Mouse (Mus musculus) heart, postnatal 0 days (tissue): ENCODE measurements around the gene Sema7a.

Experiments
- CTCF ChIP-seq: IDR thresholded peaks from 2 replicates; pipeline ENCODE4 v1.5.1; 2016; ENCODE audit warnings: antibody characterized with exemption, control low read depth, low read depth
- EP300 ChIP-seq: IDR thresholded peaks from 2 replicates; pipeline ENCODE4 v1.6.1; 2016; ENCODE audit warnings: antibody characterized with exemption, low read depth

DNA sequence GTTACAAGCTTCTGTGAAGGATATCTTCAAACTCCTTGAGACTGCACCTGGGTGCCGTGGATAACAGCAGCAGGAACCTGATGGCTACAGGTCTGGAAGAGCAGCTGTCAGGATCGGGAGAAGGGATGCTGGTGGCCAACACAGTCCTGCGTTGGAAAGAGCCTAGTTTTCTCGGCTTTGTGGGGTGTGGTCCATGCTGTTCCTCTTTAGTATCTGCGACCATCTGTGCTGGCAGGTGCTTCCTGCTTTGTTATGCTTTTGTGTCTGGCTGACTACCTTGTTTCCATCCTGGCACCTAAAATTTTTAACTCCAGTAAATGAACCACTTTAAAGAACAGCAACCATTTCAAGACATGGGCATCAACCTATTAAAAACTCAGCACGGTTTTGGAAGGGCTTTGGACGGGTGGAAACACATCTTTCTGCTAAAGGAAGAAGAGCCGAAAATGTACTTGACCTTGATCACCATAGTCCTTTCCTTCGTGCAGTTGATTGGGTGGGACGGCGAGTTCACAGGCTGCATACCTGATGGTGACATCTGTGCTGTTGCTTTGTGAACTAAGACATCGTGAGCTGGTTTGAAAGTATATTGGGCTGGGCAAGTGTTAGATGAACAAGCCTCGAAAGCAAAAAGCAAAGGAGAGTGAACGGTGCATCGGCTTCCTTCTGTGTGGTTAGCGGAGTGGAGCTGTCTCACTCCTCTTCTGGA is 66.0 kb downstream of the Sema7a start, which contains the start of gene Cyp11a1:
- TF ChIP-seq CTCF (no peak), EP300 (no peak)
